Mouse (Mus musculus) gastrocnemius, adult 8-10 months (tissue): ENCODE measurements around the gene BC067074. TPM values are rescaled to one million over a fixed set of nuclear protein-coding genes. Genes with fewer than 3 reads are reported as not detected.
"Not testable (repeated sequence)": the region's sequence is repeated elsewhere in the genome, so short reads cannot be mapped to it uniquely, and the experiment has no call there.

Experiments
- DNase-seq, 2 experiments: peaks; one replicate each; pipeline ENCODE4 v3.0.0; 2022; ENCODE audit warnings: low spot score in 2 of 2
- total RNA-seq, 4 experiments: library from RNA; stranded (reverse); gene quantifications; 2 replicates each; pipeline ENCODE4 v1.2.4; 2022

Gene BC067074
- total RNA-seq, result 1 to 10 TPM in 1 of 4 experiments, under 1 TPM in 3; 0.77 to 1.1 (median 0.90) TPM

- no peak for DNase-seq
Observed at GRCm38 (mm10) chr13:113292975-113293706, at the start of gene BC067074. BC067074 (plus strand) TSS chr13:113293159.

- no peak for DNase-seq
Observed at GRCm38 (mm10) chr13:113245025-113245424, 47.9 kb upstream of the BC067074 start.

GRCm38 (mm10) chr13:113252580-113252979 lies 40.4 kb upstream of the BC067074 start:
- not testable (repeated sequence) for DNase-seq

- DNase-seq, result no peak
Observed at GRCm38 (mm10) chr13:113256766-113257165, 36.2 kb upstream of the BC067074 start.

- no peak for DNase-seq
Observed at GRCm38 (mm10) chr13:113257190-113257589, 35.8 kb upstream of the BC067074 start.

GRCm38 (mm10) chr13:113259237-113259636 lies 33.7 kb upstream of the BC067074 start:
- no peak for DNase-seq

- no peak for DNase-seq
Observed at GRCm38 (mm10) chr13:113262822-113263221, 30.1 kb upstream of the BC067074 start.

- no peak for DNase-seq
Observed at GRCm38 (mm10) chr13:113265257-113265656, 27.7 kb upstream of the BC067074 start.

GRCm38 (mm10) chr13:113266495-113266951 lies 26.4 kb upstream of the BC067074 start:
- DNase-seq, result peak; percentile 12 to 42

- no peak for DNase-seq
Observed at GRCm38 (mm10) chr13:113267204-113267603, 25.8 kb upstream of the BC067074 start.

GRCm38 (mm10) chr13:113269777-113270776 lies 22.9 kb upstream of the BC067074 start:
- peak; percentile 36 to 48 for DNase-seq

GRCm38 (mm10) chr13:113271189-113271588 lies 21.8 kb upstream of the BC067074 start:
- DNase-seq, result no peak

- no peak for DNase-seq
Observed at GRCm38 (mm10) chr13:113287141-113287540, 5.8 kb upstream of the BC067074 start.

- no peak for DNase-seq
Observed at GRCm38 (mm10) chr13:113288210-113289197, 4.5 kb upstream of the BC067074 start.

GRCm38 (mm10) chr13:113289760-113290159 lies 3.2 kb upstream of the BC067074 start:
- no peak for DNase-seq

- DNase-seq, result no peak
Observed at GRCm38 (mm10) chr13:113292001-113292400, 958 bp upstream of the BC067074 start.

GRCm38 (mm10) chr13:113293707-113294432 lies 911 bp downstream of the BC067074 start:
- DNase-seq, result no peak

GRCm38 (mm10) chr13:113295817-113296485 lies 3.0 kb downstream of the BC067074 start:
- no peak for DNase-seq

GRCm38 (mm10) chr13:113306581-113306980 lies 13.6 kb downstream of the BC067074 start:
- no peak for DNase-seq
